Mouse (Mus musculus) fibroblast of lung, adult 2 months (primary cell): ENCODE results near the gene Gsta1.
"Not testable (repeated sequence)": the region's sequence is repeated elsewhere in the genome, so short reads cannot be mapped to it uniquely, and the experiment has no call there.

ENCODE experiments used
- DNase-seq: peaks from one replicate; pipeline ENCODE4 v3.0.0-alpha.2; 2011; ENCODE audit warnings: low read depth

Gene Gsta1

DNA sequence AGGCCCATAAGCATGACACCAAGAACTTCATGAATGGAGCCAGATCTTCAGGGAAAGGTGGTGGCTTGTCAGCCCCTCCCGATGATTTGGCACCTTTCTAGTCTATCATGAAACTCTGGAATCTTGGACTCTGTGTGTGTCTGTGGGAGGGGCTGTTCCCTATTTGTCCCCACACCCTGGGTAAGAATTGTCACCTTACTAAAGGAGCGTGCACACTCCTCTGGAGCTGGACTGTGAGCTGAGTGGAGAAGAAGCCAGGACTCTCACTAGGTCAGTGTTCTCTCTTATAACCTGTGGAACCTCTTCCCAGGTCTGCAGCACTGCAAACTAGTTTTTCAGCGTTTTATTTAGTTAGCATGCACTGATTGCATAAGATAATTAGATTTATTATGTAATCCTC, at the start of gene Gsta1:
Gsta1 (plus strand) TSS at position 196 of the 400 bp plus-strand sequence.
- DNase-seq = not testable (repeated sequence)

DNA sequence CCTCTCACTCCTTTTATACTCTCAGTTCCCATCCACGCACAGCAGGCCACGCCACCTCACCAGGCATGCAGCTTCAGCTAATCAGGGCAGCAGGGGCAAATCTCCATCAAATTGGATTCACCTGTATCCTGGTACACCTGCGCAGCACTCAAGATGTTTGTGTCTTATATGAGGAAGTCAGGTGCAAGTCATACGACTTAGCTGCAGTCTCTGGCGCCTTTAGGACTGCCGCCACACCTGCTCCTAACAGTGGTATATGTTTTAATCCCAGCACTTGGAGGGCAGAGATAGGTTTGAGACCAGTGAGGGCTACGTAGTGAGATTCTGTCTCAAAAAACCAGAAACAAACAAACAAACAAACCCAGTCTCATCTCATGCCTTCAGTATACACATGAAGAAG, 48.0 kb upstream of the Gsta1 start, which contains the start of gene Gsta4:
Gsta4 (plus strand) TSS at position 301 of the 400 bp plus-strand sequence.
- DNase-seq = not testable (repeated sequence)

DNA sequence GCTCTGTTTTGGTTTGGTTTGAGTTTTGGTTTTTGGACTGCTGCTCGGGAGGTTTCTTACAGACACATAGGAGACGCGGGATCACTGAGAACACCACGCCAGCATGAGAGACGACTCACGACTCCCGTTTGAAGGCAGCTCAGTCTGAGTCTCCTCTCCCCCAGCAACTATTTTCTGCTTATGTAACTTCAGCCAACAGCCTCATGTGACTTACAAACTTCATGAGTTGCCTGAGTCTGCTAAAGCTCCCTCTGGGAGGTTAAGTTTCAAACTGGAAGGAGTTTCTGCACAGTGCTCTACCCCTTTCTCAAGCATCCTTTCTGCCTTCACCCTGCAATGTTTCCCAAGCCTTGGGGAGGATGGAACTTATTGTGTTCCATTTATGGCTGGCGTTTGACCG, 44.8 kb upstream of the Gsta1 start:
- DNase-seq = peak; percentile 39

DNA sequence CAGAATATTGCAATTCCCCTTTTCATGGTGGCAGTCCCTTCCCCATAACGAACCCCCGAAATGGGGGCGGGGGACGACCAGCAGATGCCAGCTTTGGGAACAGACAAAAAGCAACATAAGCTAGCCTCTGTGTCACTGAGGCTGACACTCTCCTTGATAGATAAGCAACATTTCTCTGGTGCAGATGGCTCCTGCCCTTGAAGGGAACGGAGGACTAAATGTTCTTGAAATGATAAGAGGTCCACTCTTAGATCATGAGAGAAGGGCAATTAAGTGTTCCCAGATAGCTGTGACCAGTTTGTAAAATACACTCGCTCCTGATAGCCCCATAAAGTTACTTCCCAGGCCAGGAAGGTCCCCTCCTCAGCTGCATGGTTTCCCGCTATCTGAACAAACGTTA, 41.5 kb upstream of the Gsta1 start:
- DNase-seq = no peak

DNA sequence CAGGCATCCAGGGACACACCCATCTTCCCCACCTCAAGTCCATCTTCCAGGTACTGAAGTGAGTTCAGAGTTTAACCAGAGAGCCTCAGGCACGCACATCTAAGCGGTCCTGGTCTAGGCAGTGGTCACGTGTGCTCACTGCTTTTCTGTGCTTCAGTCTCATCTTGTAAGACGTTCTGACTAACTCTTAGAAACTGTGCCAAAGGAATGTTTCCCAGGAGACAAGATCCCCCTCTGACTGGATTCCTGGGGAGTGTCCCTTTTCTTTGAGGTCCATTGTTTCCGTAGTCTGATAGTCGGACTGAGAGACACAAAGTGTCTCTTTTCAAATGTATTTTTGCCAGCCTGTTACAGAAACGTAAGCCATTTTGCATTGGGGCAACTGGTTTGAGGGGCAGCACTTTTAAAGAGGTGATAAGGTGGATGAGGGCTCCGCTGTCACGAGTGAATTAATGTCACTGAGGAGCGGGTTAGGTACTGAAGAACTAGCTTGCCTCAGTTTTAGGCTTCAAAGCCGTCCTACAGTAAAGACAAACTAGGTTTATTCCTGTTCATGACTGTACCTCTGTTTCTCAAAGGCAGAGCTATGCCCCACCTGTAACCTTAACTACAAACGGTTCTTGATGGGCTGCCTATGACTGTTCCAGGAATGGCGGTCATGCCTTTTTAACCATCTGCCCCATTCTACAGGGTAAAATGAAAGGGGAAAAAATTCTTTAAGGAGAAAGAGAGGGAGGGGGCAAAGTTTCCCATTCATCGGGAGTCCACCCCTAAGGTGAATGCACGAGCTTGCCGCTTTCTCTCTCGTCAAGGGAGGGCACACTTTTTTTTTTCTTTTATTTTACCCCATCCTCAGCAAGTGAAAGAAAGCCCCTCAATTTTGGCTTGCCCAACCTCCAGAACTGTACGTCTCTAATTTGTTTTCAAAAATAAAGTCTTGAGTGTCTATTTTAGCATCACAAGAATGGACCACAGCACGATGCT, 39.5 kb upstream of the Gsta1 start:
- no peak for DNase-seq

DNA sequence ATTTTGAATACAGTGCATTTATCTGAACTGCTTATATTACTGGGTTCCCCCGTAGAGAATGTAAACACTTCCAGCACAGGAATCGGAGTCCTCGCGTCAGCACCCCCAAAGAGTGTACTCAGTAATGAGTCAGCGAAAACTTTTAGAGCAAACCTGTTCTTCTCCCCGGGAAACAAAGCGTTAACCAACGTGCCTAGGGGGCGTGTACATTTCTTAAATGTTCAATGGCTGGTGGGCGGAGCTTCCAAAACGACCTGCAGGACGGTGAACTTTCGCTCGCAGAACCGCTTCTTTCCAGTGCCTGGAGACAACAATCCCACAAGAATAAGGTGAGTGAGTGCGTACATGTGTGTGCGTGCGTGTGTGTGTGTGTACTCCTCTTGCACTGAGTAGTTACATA, 38.7 kb upstream of the Gsta1 start:
- DNase-seq = peak; percentile 26

DNA sequence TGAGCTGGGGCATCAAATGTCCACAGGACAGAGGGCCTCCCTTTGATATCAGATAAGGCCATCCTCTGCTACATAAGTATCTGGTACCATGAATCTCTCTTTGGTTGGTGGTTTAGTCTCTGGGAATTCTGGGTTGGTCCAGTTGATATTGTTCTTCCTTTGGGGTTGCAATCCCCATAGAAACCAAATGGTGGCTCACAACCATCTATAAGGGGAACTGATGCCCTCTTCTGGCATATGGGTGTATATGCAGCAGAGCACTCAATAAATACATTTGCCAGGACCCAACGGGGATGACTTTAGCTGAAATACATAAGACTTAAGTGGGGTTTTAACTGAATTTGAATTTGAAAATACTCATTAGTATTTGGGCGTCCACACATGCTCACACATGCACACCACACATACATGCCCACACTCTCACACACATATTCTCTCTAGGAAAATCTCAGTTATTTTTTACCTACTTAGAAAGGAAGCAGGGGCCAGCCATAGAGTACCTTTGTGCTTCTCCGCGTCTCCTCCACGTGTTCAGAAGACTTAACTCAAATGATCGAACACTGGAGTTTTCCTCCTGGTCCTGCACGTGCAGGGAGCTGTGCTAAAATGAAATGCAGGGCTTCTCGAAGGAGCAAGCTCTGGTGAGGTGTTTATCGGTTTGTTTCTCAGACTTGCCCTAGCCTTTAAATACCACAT, 36.4 kb upstream of the Gsta1 start:
- peak; percentile 49 for DNase-seq

DNA sequence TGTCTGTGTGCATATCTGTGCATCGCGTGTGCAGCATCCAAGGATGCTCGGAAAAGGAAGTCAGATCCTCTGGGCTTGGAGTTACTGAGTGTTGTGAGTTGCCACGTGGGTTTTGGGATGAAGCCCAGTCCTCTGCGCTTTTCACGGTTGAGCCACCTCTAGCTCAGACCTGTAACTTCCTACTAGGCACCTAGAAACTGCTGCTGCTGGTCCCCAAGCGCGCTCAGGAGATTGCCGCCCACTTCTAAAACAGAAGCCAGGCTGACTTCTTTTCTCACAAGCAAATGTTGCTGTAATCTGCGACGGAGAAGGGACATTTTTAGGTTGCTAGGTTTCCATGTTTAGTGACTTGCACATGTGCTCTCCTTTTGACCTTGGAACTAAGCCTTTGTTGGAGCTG, 35.4 kb upstream of the Gsta1 start:
- DNase-seq = no peak

DNA sequence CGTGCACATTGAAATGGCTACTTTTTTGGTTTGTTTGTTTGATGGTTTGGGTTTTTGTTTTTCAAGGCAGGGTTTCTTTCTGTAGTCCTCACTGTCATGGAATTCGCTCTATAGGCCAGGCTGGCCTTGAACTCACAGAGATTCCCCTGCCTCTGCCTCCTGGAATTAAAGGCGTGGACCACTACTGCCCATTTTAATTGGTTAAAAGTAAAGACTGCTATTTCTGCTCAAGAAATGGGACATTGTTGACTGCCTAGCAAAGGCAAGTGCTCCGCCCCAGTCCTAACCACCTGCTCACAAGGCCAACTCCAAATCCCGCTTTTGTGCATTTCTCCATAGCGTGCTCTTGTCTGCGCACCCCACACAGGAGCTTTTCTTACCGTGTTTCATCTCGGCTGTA, 32.7 kb upstream of the Gsta1 start:
- DNase-seq = no peak

DNA sequence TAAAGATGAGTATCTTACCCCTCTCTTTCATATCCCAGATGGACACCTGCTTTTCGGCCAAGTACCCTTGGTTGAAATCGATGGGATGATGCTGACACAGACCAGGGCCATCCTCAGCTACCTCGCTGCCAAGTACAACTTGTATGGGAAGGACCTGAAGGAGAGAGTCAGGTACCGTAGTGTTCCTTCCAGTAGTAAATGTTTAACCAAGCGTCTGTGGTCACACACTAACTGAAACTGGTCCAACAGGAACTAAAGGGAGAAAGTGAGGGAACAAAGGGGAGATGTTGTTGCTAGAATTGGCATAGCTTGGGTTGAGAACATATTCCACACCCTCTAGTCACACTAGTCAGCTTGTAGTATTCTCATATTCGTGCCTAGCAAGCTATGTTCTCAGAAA, 26.3 kb upstream of the Gsta1 start:
- no peak for DNase-seq

DNA sequence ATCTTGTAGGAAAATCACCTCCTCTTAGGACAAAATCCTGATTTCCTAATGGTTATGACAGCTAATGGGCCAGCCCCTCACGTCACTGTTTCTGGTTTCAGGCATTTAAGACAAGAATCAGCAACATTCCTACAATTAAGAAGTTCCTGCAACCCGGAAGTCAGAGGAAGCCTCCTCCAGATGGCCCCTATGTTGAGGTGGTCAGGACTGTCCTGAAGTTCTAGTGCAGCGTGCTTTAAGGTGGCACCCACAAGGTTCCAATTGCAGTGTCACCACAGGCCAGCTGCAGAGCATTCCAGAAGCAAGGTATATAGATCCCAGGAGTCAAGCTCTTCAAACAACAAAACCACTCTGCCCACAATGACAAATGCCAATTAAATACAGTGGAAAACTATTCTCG, 21.5 kb upstream of the Gsta1 start:
- DNase-seq = no peak

DNA sequence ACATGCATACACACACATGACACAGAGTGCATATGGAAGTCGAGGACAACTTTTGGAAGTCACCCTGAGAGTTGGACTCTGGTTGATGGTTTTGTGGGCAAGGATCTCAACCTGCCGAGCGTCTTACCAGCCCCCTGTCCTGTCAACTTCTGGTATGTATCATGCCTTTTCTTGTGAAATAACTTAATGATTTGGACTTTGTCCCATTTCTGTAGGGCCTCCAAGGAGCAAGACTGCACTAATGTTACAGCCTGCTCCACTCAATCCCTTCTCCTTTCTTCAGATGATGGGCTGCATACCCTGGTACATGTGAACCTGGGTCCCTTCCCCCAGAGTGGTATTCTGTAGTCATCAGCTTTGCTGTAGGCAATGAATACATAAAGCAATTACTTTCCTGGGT, 20.4 kb upstream of the Gsta1 start:
- DNase-seq = no peak

DNA sequence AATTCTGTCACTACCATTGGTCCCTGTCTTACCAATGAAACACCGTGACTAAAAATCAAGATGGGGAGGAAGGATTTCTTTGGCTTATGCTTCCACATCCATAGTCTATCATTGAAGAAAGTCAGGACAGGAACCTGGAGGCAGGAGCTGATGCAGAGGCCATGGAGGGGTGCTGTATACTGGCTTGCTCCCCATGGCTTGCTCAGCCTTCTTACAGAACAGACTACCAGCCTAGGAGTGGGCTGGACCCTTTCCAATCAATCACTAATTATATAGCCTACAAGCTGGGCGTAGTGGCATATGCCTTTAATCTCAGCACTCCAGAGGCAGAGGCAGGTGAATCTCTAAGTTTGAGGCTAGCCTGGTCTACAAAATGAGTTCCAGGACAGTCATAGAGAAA, 19.6 kb upstream of the Gsta1 start:
- no peak for DNase-seq

DNA sequence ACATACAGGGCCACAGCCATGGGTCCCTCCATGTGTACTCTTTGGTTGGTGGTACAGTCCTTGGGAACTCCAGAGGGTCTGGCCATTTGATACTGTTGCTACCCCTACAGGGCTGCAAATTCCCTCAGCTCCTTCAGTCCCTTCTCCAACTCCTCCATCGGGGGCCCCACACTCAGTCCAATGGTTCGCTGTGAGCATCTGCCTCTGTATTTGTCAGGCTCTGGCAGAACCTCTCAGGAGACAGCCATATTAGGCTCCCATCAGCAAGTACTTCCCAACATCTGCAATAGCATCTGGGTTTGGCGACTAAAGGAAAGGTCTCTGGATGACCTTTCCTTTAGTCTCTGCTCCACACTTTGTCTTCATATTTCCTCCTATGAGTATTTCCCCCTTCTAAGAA, 18.9 kb upstream of the Gsta1 start:
- DNase-seq = no peak

DNA sequence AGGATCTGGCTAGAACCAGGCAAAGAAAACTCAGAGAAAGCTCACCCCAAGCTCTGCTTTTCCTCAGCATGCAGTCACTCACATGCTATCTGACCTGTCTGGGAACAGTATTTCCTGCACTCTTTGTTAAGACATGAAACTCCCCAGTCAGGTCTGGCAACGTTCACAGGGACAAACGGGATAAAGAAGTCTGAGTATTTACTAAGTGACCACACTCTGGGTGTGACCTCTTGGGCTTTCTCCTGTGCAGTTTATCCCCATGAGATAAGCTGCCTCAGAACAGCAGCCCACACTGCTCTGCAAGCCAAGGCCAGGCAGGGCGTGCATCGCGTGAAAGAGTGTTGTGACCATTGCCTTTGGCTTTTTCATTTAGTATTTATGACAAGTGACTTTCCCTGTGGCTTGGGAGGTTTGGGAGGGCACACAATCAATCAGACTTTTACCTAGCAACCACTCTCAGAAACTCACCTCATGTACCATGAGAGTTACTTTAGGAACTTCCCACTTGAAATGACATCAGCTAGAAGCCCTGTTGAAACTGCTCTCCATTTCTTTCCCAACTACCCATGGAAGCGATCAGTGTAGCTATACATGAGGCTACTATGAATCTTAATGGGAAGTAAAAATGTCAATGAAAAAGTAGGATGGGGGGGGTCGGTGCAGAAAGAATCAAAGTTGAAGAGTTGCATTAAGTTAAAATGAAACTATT, 18.0 kb upstream of the Gsta1 start:
- no peak for DNase-seq

DNA sequence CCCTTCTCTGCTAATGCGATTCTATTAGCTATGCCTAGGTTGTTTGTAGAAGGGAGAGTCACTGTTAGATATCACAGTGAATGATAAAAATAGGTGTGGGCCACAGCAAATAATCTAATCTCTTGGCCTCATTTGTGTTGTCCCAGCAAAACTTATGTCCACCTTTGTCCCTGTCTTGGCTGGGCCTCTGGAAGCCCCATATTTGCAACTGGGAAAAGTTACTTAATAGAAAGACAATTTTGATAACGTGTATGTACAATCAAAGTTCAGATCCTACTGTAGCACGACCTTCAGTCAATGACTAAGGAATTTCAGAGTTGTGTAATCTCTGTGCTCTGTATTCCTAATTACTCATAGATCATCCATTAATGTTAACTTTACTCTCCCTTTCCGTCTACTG, 13.4 kb upstream of the Gsta1 start:
- DNase-seq = no peak

DNA sequence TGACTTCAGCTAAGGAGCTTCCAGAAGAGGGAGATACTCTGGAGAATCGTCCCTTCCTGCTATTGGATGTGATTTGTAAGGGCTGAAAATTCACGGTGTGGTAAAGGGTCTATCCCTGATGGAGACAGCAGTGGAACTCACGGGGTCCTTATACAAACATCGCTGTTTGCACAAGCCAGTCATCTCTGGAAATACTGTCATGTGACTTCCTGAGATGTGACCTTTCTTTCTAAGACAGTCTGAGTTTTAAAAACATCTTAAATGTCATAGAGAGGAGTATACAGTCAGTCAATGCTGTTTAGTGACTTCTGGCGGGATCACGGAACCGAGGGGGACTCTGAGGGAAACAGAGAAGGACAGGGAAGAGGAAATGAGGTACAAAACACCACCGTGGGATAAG, 7.8 kb upstream of the Gsta1 start:
- no peak for DNase-seq

DNA sequence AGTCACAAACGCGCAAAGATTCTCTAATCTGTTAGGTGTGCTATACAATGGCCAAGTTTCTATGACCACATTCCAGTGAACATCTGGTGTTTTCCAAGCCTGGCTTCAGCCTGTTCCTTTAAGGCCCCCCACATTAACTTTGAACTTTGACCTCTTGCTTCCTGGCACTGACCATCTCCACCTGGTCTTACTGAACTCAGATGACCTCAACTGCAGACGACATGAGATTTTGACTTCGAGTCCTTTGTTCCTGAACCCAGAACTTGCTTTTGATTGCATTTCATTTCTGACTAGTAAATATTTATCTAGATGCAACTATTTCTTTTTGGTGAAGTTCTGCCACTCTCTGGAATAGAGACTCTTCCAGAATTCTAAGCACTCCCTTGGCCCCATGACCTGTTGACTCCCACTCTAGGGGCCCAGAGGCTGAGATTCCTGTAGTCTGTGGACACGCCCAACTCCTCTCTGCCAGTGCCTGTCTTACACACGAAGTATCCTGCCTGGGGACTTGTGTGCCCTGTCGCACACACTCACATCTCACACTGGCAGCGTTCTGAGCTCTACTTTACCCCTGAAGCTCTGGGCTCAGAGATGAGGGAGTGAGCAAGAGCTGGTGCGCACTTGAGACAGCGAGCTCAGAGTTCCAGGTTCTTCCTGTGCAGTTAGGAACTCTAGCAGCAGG, 7.1 kb upstream of the Gsta1 start:
- no peak for DNase-seq

DNA sequence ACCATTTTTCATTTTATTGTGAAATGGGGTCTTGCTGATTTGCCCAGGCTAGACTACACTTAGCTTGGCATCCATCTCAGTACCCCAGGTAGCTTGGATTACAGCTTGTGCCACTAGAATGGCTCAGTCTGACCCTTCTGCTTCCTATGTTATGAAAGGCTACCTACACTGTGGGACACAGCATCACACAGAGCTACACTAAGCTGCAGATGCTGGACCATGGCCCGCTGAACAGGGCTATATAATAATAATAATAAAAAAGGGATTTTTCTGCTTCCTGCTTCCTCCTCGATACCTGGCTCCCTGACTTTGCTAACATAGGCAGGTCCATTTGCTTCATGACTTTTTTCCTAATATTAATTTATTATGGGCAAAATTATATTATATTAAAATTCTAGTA, 6.0 kb upstream of the Gsta1 start:
- DNase-seq = no peak

DNA sequence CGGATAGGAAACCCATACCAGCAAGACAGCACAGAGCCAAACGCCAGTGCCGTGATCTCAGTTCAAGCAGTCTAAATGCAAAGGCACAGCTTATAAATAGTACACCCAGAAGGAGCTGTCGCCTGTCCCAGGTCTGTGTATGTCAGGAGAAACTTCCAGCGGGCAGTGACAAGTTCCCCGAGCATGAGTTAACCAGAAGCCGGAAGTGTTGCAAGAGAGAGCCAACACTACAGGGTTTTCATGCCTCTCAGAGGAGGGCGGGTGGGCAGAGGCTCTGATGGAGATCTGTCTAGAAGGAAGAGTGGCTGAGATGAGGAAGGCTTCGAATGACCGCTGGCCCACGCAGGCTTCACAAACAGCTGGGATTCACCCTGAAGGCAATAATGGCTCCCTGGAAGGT, 5.2 kb upstream of the Gsta1 start:
- DNase-seq = no peak

DNA sequence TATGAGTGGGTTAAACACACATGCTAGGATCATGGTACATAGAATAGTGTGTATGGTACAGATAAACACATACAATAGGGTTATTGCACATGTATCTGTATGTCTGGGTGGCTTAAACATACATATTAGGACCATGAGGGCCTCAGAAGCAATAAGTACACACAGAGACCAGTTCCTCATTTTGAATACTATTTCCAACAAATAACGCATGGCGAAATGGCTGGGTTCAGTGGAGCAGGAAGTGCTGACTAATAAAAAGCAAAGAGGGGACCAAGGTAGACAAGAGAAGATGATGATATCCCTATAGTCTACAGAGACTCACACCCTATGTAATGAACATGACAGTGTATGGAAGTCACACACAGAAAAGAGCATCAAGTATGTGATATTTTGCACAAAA, 2.3 kb upstream of the Gsta1 start:
- no peak for DNase-seq

DNA sequence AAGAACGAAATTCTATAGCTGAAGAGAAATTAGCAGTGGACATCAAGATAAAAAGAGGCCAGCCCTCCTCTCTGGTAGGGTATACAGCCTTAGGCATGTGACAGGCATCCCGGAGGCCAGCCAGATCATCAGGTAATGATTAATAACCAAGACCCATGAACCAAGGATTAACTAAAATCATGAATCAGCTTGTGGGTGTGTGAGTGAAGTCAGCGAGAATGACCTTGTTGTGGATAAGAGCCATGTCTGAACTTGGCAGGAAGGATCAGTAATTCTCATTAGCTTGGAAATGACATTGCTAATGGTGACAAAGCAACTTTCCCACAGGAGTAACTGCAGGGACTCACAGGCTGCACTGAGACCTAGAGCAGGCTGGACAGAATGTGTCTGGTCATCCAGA, 798 bp upstream of the Gsta1 start:
- peak; percentile 11 for DNase-seq
